Mouse (Mus musculus) heart, adult 8-10 months (tissue): ENCODE data around the gene Pspn. TPM values are rescaled to one million over a fixed set of nuclear protein-coding genes. Genes with fewer than 3 reads are reported as not detected.
A peak's percentile ranks its signal among the peaks of the same experiment; 100 is the strongest.

ENCODE experiments used
- DNase-seq: peaks from one replicate; pipeline ENCODE4 v3.0.0; 2022; ENCODE audit warnings: low spot score
- total RNA-seq, 4 experiments: library from RNA; stranded (reverse); gene quantifications; 2 replicates each; pipeline ENCODE4 v1.2.4; 2022

Gene Pspn
- total RNA-seq, 4 experiments from 2014 or later: not detected

- no peak for DNase-seq
These were observed 37.0 kb downstream of the Pspn start for GRCm38 (mm10) chr17:56962642-56963405.

- DNase-seq: no peak
These were observed 37.9 kb downstream of the Pspn start for GRCm38 (mm10) chr17:56961880-56962279.

GRCm38 (mm10) chr17:56958667-56959066 is 41.2 kb downstream of the Pspn start:
- DNase-seq: no peak

GRCm38 (mm10) chr17:56957763-56958429 is 41.9 kb downstream of the Pspn start:
- no peak for DNase-seq

GRCm38 (mm10) chr17:56954871-56955270 is 44.9 kb downstream of the Pspn start:
- DNase-seq: no peak

GRCm38 (mm10) chr17:56952639-56953038 is 47.2 kb downstream of the Pspn start:
- DNase-seq: no peak

- peak; percentile 62 for DNase-seq
These were observed 48.9 kb downstream of the Pspn start for GRCm38 (mm10) chr17:56950915-56951314.

Other genes starting within 250 kb of the Pspn start
- gene Nrtn, start 242.5 kb downstream of the Pspn start, total RNA-seq: 10 to 100 TPM; 22.4 to 26.7 (median 24.6) TPM
- gene Dus3l, start 235.3 kb downstream of the Pspn start, total RNA-seq: 10 to 100 TPM; 15.6 to 18.5 (median 16.6) TPM
- under 1 TPM; 0.31 to 0.60 (median 0.43) TPM for gene Prr22, start 229.8 kb downstream of the Pspn start, total RNA-seq
- gene Rfx2, start 169.0 kb downstream of the Pspn start, total RNA-seq: 1 to 10 TPM; 1.6 to 3.5 (median 2.7) TPM
- not detected for gene Acsbg2, start 125.6 kb downstream of the Pspn start, total RNA-seq
- not detected for gene 1700061G19Rik, start 124.5 kb downstream of the Pspn start, total RNA-seq
- 10 to 100 TPM; 23.3 to 26.9 (median 26.4) TPM for gene Mllt1, start 64.6 kb downstream of the Pspn start, total RNA-seq
- gene Acer1, start 17.9 kb downstream of the Pspn start, total RNA-seq: not detected
- 10 to 100 TPM; 77.9 to 82.7 (median 80.2) TPM for gene Clpp, start 9.7 kb downstream of the Pspn start, total RNA-seq
- 10 to 100 TPM; 68.0 to 76.3 (median 74.3) TPM for gene Alkbh7, start 2.7 kb downstream of the Pspn start, total RNA-seq
- 10 to 100 TPM; 17.7 to 25.1 (median 20.6) TPM for gene Gtf2f1, start 11.3 kb upstream of the Pspn start, total RNA-seq
- under 1 TPM in 2 of 4 experiments, not detected in 2; 0.37 to 0.60 TPM for gene Gm17949, start 11.5 kb upstream of the Pspn start, total RNA-seq
- 10 to 100 TPM; 35.0 to 47.6 (median 38.6) TPM for gene Khsrp, start 31.5 kb upstream of the Pspn start, total RNA-seq
- gene Slc25a41, start 41.6 kb upstream of the Pspn start, total RNA-seq: not detected
- under 1 TPM in 2 of 4 experiments, not detected in 2; 0.23 to 0.72 TPM for gene Crb3, start 59.1 kb upstream of the Pspn start, total RNA-seq
- 10 to 100 TPM; 64.7 to 74.7 (median 70.4) TPM for gene Slc25a23, start 59.8 kb upstream of the Pspn start, total RNA-seq
- 1 to 10 TPM in 2 of 4 experiments, under 1 TPM in 2; 0.90 to 1.6 (median 1.2) TPM for gene Dennd1c, start 78.5 kb upstream of the Pspn start, total RNA-seq
- gene Tubb4a, start 87.8 kb upstream of the Pspn start, total RNA-seq: 1 to 10 TPM; 1.1 to 1.7 (median 1.4) TPM
- gene Tnfsf9, start 105.3 kb upstream of the Pspn start, total RNA-seq: under 1 TPM; 0.25 to 0.83 (median 0.43) TPM
- not detected for gene Cd70, start 149.8 kb upstream of the Pspn start, total RNA-seq
- gene Tnfsf14, start 194.2 kb upstream of the Pspn start, total RNA-seq: under 1 TPM in 1 of 4 experiments, not detected in 3; 0.20 TPM
- gene C3, start 228.1 kb upstream of the Pspn start, total RNA-seq: 100 to 1,000 TPM in 2 of 4 experiments, 10 to 100 TPM in 2; 65.8 to 155 (median 120) TPM
- 10 to 100 TPM; 29.1 to 35.0 (median 31.0) TPM for gene Gpr108, start 248.4 kb upstream of the Pspn start, total RNA-seq
- 100 to 1,000 TPM; 117 to 154 (median 134) TPM for gene Trip10, start 249.4 kb upstream of the Pspn start, total RNA-seq